Mouse (Mus musculus) forebrain, embryonic 14.5 days (tissue): Measurements from ENCODE around the gene Fam25c. TPM values are rescaled to one million over a fixed set of nuclear protein-coding genes. Genes with fewer than 3 reads are reported as not detected.
A peak's percentile ranks its signal among the peaks of the same experiment; 100 is the strongest.

Source experiments
- ATAC-seq: fragments of 200-750 bp; cut with Nextera tagmentation; 2 replicates; pipeline ENCODE4 v1.8.0; 2017; ENCODE audit warnings: mild to moderate bottlenecking, moderate library complexity
- DNase-seq: peaks from one replicate; pipeline ENCODE4 v3.0.0-alpha.2; 2015; ENCODE audit warnings: low spot score
- H3K27ac ChIP-seq: fragments of 300-500 bp; sonication (generic); 2 replicates; pipeline ENCODE4 v1.5.1; 2014; ENCODE audit warnings: low read depth, mild to moderate bottlenecking, control low read depth, low read length, moderate library complexity
- H3K27me3 ChIP-seq: fragments of 300-500 bp; sonication (generic); replicated peaks from 2 replicates; pipeline ENCODE4 v1.6.1; 2014; ENCODE audit warnings: low read length, control low read depth, mixed read lengths; ENCODE audit not compliant: control insufficient read depth, insufficient read depth
- H3K36me3 ChIP-seq: fragments of 300-500 bp; sonication (generic); 2 replicates; pipeline ENCODE4 v1.6.1; 2014; ENCODE audit warnings: low read length, control low read depth; ENCODE audit not compliant: control insufficient read depth, insufficient read depth
- H3K4me1 ChIP-seq: fragments of 300-500 bp; sonication (generic); 2 replicates; pipeline ENCODE4 v1.6.1; 2014; ENCODE audit warnings: antibody characterized with exemption, low read length, control low read depth; ENCODE audit not compliant: control insufficient read depth, insufficient read depth
- H3K4me2 ChIP-seq: fragments of 300-500 bp; sonication (generic); 2 replicates; pipeline ENCODE4 v1.6.1; 2014; ENCODE audit warnings: mild to moderate bottlenecking, control low read depth, low read length
- H3K4me3 ChIP-seq: fragments of 300-500 bp; sonication (generic); 2 replicates; pipeline ENCODE4 v1.5.1; 2014; ENCODE audit warnings: low read depth, low read length, control low read depth
- H3K9ac ChIP-seq: fragments of 300-500 bp; sonication (generic); 2 replicates; pipeline ENCODE4 v1.6.1; 2014; ENCODE audit warnings: mild to moderate bottlenecking, low read length, control low read depth, moderate library complexity
- H3K9me3 ChIP-seq: fragments of 300-500 bp; sonication (generic); replicated peaks from 2 replicates; pipeline ENCODE4 v1.6.1; 2016; ENCODE audit warnings: low read length, control low read depth, mixed read lengths; ENCODE audit not compliant: control insufficient read depth
- WGBS: fragments of 180-500 bp; shearing (Covaris S2); extraction: QIAGEN DNeasy Blood & Tissue Kit; methylation state at CpG from one replicate; pipeline ENCODE4 v1.1.7; 2014; 5-methylcytosine and 5-hydroxymethylcytosine counted together
- polyA plus RNA-seq: library from polyadenylated mRNA; unstranded; fragments of >200 nt; fragmentation: Nextera tagmentation; extraction: Ambion mirVana; gene quantifications from 2 replicates; pipeline ENCODE4 v1.2.1, GENCODE M21; 2014

The Fam25c gene
- polyA plus RNA-seq, 1 experiment from 2014 or later = not detected

DNA sequence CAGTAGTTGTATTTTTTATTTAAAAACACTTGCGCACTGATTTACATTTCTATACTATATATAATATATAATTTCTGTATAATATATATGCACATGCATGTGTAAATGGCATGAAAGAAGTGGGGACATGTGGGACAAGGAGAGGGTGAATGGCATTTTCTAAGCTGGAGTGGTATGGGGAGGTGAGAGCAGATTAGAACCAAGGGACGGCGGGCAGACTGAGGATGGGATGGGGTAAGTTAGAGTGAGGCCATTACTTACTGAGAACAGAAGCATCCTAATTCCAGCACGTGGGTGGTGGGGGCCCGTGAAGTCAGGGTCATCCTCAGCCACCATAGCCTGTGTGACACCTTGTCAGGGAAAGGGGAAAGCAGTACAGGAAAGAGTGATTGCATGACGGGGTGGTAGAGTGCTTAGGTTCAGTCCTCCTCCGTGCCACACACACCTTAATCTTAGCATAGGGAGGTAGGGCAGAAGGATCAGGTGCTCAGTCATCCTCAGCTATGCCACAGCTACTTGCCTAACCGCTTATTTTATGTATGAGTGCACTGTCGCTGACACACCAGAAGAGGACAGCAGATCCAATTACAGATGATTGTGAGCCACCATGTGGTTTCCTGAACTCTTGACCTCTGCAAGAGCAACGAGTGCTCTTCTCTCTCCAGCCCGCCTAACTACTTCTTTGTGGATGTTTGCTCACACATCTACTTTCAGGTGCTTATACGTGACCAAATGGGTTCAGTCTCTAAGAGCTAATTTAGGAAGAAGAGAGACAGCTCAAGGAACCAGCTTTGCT, 9.3 kb downstream of the Fam25c start:
- DNase-seq = peak; percentile 7
- Histone ChIP-seq H3K4me1 (no peaks in the 10 kb centered on the region), H3K4me2 (no peak overlapping the region)

DNA sequence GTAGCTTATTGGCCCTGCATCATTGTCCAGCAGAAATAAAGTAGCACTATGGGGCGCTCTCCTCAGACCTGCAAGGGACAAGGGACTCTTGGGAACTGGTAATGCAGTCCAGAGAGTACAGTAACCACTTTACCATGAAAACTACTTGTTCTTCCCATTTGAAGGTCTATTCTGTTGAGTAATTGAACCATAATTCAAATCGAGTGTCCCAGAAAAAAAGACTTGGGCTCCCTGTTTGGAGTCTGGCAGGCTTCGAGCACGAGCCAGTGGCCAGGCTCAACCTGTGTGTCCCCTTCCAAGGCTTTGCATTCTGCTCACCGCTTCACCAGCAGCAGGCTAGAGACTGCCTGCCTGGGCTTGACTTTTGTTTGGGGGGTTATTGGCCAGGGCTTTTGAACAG, 10.9 kb downstream of the Fam25c start:
- H3K27ac ChIP-seq = no peak overlapping the region
- no peaks in the 10 kb centered on the region for H3K9me3 ChIP-seq
- H3K4me3 ChIP-seq = no peak overlapping the region
- no peak for DNase-seq
- no peak overlapping the region for H3K4me2 ChIP-seq
- no peak for ATAC-seq
- H3K27me3 ChIP-seq = no peaks in the 10 kb centered on the region
- WGBS = 76% methylated on average over 5 of the region's 5 CpGs
- H3K4me1 ChIP-seq = no peaks in the 10 kb centered on the region
- no peak overlapping the region for H3K9ac ChIP-seq
- peaks cover 47% of the 10 kb centered on the region for H3K36me3 ChIP-seq

More for the DNA sequence above, 9.3 kb downstream of the Fam25c start:
- peaks cover 35% of the 10 kb centered on the region for H3K36me3 ChIP-seq
- no peak overlapping the region for H3K4me3 ChIP-seq
- H3K27me3 ChIP-seq = no peaks in the 10 kb centered on the region
- no peak overlapping the region for H3K27ac ChIP-seq
- no peaks in the 10 kb centered on the region for H3K9me3 ChIP-seq
- ATAC-seq = peak; percentile 15; the same call in 1 of the 2 replicates
- H3K9ac ChIP-seq = no peak overlapping the region
- 63% methylated on average over 12 of the region's 12 CpGs for WGBS

DNA sequence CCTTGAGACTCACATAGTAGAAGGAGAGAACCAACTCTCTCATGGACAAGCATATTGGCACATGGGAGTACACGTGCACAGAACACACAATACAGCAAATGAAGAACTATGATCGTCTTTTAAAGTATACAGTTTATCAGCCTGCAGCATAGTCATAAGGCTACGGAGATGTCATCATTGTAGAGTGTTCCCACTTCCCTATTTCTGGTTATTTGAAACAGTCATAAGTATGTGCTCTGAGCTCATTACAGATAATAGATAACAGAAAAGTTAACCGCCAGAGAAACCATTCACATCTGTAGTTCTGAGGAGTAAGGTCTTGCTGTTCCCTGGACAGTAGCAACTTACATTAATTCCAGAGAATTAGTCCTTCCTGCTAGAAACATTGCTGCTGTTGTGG, 12.2 kb downstream of the Fam25c start:
- DNase-seq (no peak), ATAC-seq (no peak)
- 92% methylated on average over 4 of the region's 4 CpGs for WGBS
- H3K9me3 ChIP-seq = no peaks in the 10 kb centered on the region
- H3K4me2 ChIP-seq = no peak overlapping the region
- no peak overlapping the region for H3K9ac ChIP-seq
- H3K4me3 ChIP-seq = no peak overlapping the region
- H3K36me3 ChIP-seq = peaks cover 58% of the 10 kb centered on the region
- H3K27me3 ChIP-seq = no peaks in the 10 kb centered on the region
- H3K4me1 ChIP-seq = no peaks in the 10 kb centered on the region
- no peak overlapping the region for H3K27ac ChIP-seq

DNA sequence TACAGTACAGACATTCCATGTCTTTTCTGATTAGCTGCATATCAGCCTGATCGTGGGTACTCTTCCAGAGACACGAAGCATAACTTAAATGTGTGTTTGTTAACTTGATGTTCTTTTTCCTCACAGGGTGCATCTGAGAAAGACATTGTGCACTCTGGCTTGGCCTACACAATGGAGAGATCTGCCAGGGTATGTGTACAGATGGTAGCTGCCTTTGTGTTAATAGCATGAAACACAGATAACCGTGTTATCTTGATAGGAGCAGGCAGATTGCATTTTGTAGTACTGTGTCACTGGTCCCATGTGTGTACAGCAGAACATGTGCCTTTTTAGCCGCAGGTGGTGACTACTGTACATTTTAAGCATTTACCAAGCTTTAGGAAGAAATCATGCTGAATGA, 13.2 kb downstream of the Fam25c start:
- WGBS = 89% methylated on average over 4 of the region's 4 CpGs
- H3K4me2 ChIP-seq = no peak overlapping the region
- no peak overlapping the region for H3K9ac ChIP-seq
- no peaks in the 10 kb centered on the region for H3K4me1 ChIP-seq
- ATAC-seq (no peak), DNase-seq (no peak)
- no peaks in the 10 kb centered on the region for H3K27me3 ChIP-seq
- H3K27ac ChIP-seq = no peak overlapping the region
- no peak overlapping the region for H3K4me3 ChIP-seq
- peaks cover 68% of the 10 kb centered on the region for H3K36me3 ChIP-seq
- no peaks in the 10 kb centered on the region for H3K9me3 ChIP-seq

DNA sequence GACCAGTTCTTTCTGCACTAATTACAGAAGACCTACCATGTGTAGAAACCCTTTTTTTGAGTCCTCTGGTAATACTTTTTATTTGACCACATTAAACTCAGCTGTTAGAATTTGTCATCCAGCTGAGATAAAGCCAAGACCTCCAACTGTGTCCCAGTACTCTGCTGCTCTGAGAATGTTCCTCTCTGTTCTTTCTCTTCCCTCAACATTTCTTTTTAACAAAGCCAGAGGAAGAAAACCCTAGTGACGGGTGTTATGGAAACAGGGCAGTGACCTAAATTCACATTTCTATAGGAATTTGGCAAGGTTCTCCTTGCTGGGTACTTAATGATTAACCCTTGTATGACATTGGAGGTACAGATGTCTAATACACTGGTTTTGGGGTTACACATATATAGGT, 15.8 kb downstream of the Fam25c start:
- Histone ChIP-seq H3K9me3 (no peaks in the 10 kb centered on the region), H3K36me3 (peaks cover 88% of the 10 kb centered on the region), H3K4me3 (no peak overlapping the region), H3K4me2 (no peak overlapping the region), H3K27ac (no peak overlapping the region), H3K9ac (no peak overlapping the region), H3K27me3 (no peaks in the 10 kb centered on the region), H3K4me1 (no peaks in the 10 kb centered on the region)
- 17% methylated on average over 1 of the region's 1 CpGs for WGBS
- peak; percentile 14 for DNase-seq
- no peak for ATAC-seq

DNA sequence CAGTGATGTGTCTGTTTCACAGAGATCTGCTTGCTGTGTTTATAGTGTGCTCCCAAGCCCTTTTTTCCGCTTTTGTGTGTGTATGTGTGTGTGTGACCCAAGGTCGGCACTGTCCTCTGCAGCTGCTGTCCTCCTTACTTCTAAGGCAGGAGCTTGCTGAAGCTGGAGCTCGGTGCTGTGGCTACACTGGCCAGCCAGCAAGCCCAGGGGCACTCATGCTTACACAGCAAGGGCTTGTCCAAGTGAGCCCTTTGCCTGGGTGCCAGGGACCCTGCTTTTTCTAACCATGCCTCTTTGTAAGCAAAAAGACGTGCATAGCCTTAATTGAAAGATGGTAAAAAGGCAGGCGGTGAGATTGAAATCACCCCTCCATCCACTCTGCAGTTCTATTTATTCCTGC, 22.8 kb downstream of the Fam25c start:
- Histone ChIP-seq H3K9me3 (no peaks in the 10 kb centered on the region), H3K4me3 (no peak overlapping the region), H3K9ac (no peak overlapping the region), H3K4me1 (peaks cover 5% of the 10 kb centered on the region; the same call in 1 of the 2 replicates), H3K36me3 (peaks cover 67% of the 10 kb centered on the region), H3K27ac (peak overlapping the region; percentile 3; the same call in 1 of the 2 replicates), H3K4me2 (no peak overlapping the region), H3K27me3 (no peaks in the 10 kb centered on the region)
- DNase-seq (peak; percentile 57), ATAC-seq (peak; percentile 86)
- 69% methylated on average over 5 of the region's 5 CpGs for WGBS

DNA sequence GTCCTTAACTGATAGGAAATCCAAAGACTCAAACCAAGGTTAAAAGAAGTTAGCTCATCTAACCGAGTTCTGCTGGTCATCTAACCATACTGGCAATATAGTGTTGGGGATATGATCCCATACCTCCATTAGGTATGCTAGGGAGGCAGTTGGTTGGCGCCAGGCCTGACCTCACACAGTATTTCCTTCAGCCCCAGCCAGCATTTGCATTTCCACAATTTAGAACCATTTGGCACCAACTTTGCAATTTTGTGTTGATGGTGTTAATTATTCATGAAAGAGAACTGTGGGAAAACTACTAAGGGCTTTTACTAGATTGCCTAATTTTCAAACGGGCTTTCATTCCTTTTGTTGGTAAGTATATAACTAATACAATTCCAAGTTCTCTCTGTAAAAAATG, 23.3 kb downstream of the Fam25c start:
- Histone ChIP-seq H3K9me3 (no peaks in the 10 kb centered on the region), H3K9ac (no peak overlapping the region), H3K4me1 (peaks cover 5% of the 10 kb centered on the region; the same call in 1 of the 2 replicates), H3K27me3 (no peaks in the 10 kb centered on the region), H3K27ac (peak overlapping the region; percentile 17; the same call in 1 of the 2 replicates), H3K4me3 (no peak overlapping the region), H3K36me3 (peaks cover 62% of the 10 kb centered on the region), H3K4me2 (no peak overlapping the region)
- 35% methylated on average over 3 of the region's 3 CpGs for WGBS
- ATAC-seq (peak; percentile 72), DNase-seq (peak; percentile 81)

DNA sequence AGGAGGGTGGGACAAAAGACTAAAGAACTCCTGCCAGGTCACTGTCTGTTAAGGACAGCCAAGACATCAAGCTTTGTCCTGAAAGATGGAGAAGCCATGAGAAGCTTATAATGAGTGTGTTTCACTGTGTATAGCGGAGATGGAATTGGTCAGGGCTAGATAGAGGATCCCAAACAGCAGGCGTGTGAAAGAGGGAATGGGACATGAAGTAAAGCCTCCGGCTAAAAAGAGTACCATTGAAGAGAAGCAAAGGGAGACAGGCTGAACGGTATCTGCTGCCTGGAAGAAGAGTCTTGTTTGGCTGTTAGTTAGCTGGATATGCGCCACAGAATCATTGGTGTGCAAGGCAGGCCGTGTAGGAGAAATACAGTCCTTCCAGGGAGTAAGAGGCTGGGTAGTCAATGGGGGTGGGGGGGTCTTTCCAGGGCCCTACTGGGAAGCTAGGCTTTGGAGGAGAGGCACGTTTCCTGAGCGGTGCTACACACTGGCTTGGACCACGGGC, 24.5 kb downstream of the Fam25c start:
- Histone ChIP-seq H3K9ac (no peak overlapping the region), H3K27me3 (no peaks in the 10 kb centered on the region)
- DNase-seq = peak; percentile 39

DNA sequence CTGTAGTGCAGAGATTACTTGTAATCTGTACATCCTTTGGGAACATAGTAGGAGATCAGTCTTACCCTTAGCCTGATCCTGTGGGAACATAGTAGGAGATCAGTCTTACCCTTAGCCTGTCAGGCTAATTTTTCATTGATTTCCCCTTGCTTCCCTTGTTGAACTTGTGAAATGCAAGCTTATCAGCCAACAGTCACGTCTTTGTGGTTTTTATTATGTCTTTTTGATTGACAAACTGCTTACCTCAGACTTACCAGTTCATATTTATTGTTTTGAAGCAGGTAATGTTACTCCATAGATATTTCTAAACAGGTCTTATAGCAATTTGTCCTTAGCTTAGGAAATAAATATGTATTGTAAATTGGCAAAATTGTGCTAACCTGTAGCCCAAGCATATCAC, 27.6 kb downstream of the Fam25c start:
- H3K36me3 ChIP-seq = peaks cover 51% of the 10 kb centered on the region
- DNase-seq (no peak), ATAC-seq (no peak)
- no peak overlapping the region for H3K4me2 ChIP-seq
- no peaks in the 10 kb centered on the region for H3K27me3 ChIP-seq
- no peak overlapping the region for H3K9ac ChIP-seq
- peaks cover 5% of the 10 kb centered on the region; the same call in 1 of the 2 replicates for H3K4me1 ChIP-seq
- no peak overlapping the region for H3K4me3 ChIP-seq
- H3K9me3 ChIP-seq = no peaks in the 10 kb centered on the region
- WGBS = 95% methylated on average over 1 of the region's 1 CpGs
- H3K27ac ChIP-seq = no peak overlapping the region

More for the DNA sequence above, 24.5 kb downstream of the Fam25c start:
- H3K9me3 ChIP-seq = no peaks in the 10 kb centered on the region
- 77% methylated on average over 9 of the region's 9 CpGs for WGBS
- H3K36me3 ChIP-seq = peaks cover 60% of the 10 kb centered on the region
- no peak overlapping the region for H3K4me3 ChIP-seq
- peak; percentile 28 for ATAC-seq
- H3K27ac ChIP-seq = no peak overlapping the region; the same call in 1 of the 2 replicates
- peaks cover 5% of the 10 kb centered on the region; the same call in 1 of the 2 replicates for H3K4me1 ChIP-seq
- no peak overlapping the region for H3K4me2 ChIP-seq
